Mouse (Mus musculus) erythroblast, embryonic 14.5 days (primary cell): ENCODE results near the gene Hsd17b14. TPM values are rescaled to one million over a fixed set of nuclear protein-coding genes. Genes with fewer than 3 reads are reported as not detected.

ENCODE experiments used
- H3K27me3 ChIP-seq: 2 replicates; pipeline ENCODE4 v1.6.1; 2012; ENCODE audit warnings: inconsistent platforms; ENCODE audit not compliant: control insufficient read depth
- H3K36me3 ChIP-seq: 2 replicates; pipeline ENCODE4 v1.6.1; 2012; ENCODE audit warnings: mild to moderate bottlenecking, inconsistent platforms; ENCODE audit not compliant: control insufficient read depth
- H3K4me1 ChIP-seq: 2 replicates; pipeline ENCODE4 v1.6.1; 2012; ENCODE audit warnings: inconsistent platforms; ENCODE audit not compliant: control insufficient read depth
- H3K4me3 ChIP-seq: replicated peaks from 2 replicates; pipeline ENCODE3; 2012; ENCODE audit warnings: moderate library complexity, mild to moderate bottlenecking, inconsistent platforms
- H3K9me3 ChIP-seq: 2 replicates; pipeline ENCODE4 v1.6.1; 2012; ENCODE audit warnings: low read length, inconsistent platforms, mixed read lengths; ENCODE audit not compliant: control insufficient read depth
- GATA1 ChIP-seq: IDR thresholded peaks from 2 replicates; pipeline ENCODE4 v1.6.1; 2012; ENCODE audit warnings: low read length, inconsistent platforms, mixed read lengths
- TAL1 ChIP-seq: IDR thresholded peaks from 3 replicates; pipeline ENCODE4 v1.6.1; 2012; ENCODE audit warnings: low read length, inconsistent platforms, mixed read lengths
- polyA plus RNA-seq: library from polyadenylated mRNA; stranded (reverse); fragments of >175 nt; gene quantifications from 2 replicates; pipeline ENCODE4 v1.2.3, GENCODE M21; 2012

Hsd17b14 gene
- polyA plus RNA-seq, 1 experiment: 0.50 TPM

GRCm38 (mm10) chr7:45519345-45520120, 35.2 kb upstream of the Hsd17b14 start:
- Histone ChIP-seq H3K27me3 (no peaks in the 10 kb centered on the region), H3K4me1 (peaks cover 74% of the 10 kb centered on the region), H3K9me3 (peaks cover 4% of the 10 kb centered on the region), H3K36me3 (peaks cover 58% of the 10 kb centered on the region), H3K4me3 (peak overlapping the region; percentile 44)
- TF ChIP-seq TAL1 (no peak), GATA1 (no peak)

- Histone ChIP-seq H3K9me3 (peaks cover 4% of the 10 kb centered on the region), H3K4me1 (peaks cover 63% of the 10 kb centered on the region), H3K36me3 (peaks cover 69% of the 10 kb centered on the region), H3K27me3 (no peaks in the 10 kb centered on the region), H3K4me3 (peak overlapping the region; percentile 87)
- TF ChIP-seq GATA1: no peak
- no peak for TF ChIP-seq TAL1
Measured at GRCm38 (mm10) chr7:45520605-45521004, 34.1 kb upstream of the Hsd17b14 start.

DNA sequence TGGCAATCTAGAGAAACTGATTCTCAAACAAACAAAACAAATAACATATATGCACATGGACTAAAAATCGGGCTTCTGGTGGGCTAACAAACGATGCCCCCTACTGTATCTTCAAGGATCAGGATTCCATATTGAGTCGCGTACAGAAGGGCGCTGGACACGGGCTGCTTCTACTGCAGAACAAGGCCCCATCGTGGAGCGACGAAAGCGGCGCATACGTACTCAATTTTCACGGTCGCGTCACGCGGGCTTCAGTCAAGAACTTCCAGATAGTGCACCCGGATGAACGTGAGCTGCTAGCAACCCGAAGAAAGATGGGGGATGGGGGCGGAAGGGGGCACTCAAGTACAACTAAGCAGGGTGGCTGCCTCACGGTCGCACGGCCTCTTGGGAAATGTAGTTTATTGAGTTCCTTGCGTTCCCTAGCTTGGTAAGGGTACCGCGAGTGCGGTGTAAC, 32.9 kb upstream of the Hsd17b14 start:
- H3K9me3 ChIP-seq: peaks cover 4% of the 10 kb centered on the region
- no peaks in the 10 kb centered on the region for H3K27me3 ChIP-seq
- peak overlapping the region; percentile 87 for H3K4me3 ChIP-seq
- no peak for TF ChIP-seq GATA1
- no peak for TF ChIP-seq TAL1
- peaks cover 72% of the 10 kb centered on the region for H3K36me3 ChIP-seq
- H3K4me1 ChIP-seq: peaks cover 53% of the 10 kb centered on the region

- Histone ChIP-seq H3K4me1 (peaks cover 56% of the 10 kb centered on the region), H3K9me3 (peaks cover 4% of the 10 kb centered on the region), H3K36me3 (peaks cover 72% of the 10 kb centered on the region), H3K27me3 (no peaks in the 10 kb centered on the region), H3K4me3 (peak overlapping the region; percentile 87)
- TF ChIP-seq GATA1 (no peak), TAL1 (no peak)
Measured at GRCm38 (mm10) chr7:45522194-45522752, 32.4 kb upstream of the Hsd17b14 start.

DNA sequence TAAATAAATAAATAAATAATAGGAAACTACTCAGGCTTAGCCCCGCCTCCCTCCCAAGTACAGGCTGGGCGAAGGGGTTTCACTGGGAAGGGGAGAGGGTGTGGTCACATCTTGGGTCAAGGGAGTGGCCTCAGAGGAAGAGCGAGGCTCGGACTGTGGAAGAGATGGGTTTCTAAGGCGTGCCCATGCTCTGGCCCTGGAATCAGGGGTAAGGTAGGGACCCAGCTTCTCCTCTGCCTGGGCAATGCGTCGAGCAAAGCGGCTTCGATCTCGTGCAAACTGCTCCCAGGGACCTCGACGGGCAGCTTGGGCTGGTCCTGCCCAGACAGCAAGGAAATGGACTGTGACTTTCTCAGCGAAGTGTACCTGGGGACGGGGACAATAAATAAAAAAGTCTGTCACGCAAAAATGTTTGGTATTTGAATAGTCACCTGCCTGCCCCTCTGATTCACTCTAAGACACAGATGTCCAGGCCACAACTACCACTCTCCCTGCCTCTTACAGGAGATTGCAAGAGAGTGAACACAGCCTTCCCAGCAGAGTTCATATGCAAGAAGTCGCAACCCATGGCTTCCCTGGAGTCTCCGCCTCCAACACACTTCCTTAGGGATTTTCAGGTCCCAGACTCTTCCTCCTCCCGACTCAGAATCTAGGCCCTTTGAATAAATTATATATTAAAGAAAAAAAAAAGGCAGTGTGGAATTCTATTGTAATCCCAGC, 31.6 kb upstream of the Hsd17b14 start:
- Histone ChIP-seq H3K27me3 (0 out of 2 replicates have a peak, but pooled peaks cover 2% of the 10 kb centered on the region), H3K9me3 (peaks cover 4% of the 10 kb centered on the region), H3K36me3 (peaks cover 72% of the 10 kb centered on the region), H3K4me1 (peaks cover 53% of the 10 kb centered on the region), H3K4me3 (peak overlapping the region; percentile 87)
- TF ChIP-seq GATA1: no peak
- no peak for TF ChIP-seq TAL1

DNA sequence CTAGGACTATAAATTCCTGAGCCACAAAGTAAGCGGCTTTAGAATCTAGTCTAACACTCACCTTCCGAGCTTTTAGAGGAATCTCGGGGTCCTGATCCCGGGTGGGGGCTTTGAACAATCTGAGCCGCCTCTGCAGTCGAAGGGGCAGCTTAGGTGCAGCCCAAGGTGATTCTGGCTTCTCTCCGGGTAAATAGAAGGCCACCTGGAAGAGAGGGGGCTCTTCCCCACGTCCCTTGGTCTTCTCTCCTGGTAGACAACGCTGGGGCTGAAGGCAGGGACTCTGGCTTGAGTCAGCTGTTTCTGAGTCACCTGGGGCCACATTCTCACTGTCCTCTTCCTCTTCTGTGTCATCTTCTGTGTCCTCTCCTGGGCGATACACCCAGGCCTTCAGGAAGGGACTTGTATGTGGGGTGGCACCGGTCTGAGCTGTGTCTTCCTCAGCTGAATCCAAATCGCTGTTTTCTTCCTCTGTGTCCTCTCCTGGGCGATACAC, 31.0 kb upstream of the Hsd17b14 start:
- TF ChIP-seq TAL1: no peak
- no peak for TF ChIP-seq GATA1
- H3K27me3 ChIP-seq: peaks cover 3% of the 10 kb centered on the region
- H3K4me1 ChIP-seq: peaks cover 48% of the 10 kb centered on the region
- H3K9me3 ChIP-seq: peaks cover 4% of the 10 kb centered on the region
- H3K36me3 ChIP-seq: peaks cover 69% of the 10 kb centered on the region
- peak overlapping the region; percentile 87 for H3K4me3 ChIP-seq

- Histone ChIP-seq H3K4me1 (peaks cover 42% of the 10 kb centered on the region), H3K27me3 (peaks cover 16% of the 10 kb centered on the region), H3K4me3 (peak overlapping the region; percentile 87), H3K36me3 (peaks cover 57% of the 10 kb centered on the region), H3K9me3 (peaks cover 4% of the 10 kb centered on the region)
- peak; percentile 95 for TF ChIP-seq GATA1
- peak; percentile 100 for TF ChIP-seq TAL1
Measured at GRCm38 (mm10) chr7:45524841-45525621, 29.7 kb upstream of the Hsd17b14 start.

DNA sequence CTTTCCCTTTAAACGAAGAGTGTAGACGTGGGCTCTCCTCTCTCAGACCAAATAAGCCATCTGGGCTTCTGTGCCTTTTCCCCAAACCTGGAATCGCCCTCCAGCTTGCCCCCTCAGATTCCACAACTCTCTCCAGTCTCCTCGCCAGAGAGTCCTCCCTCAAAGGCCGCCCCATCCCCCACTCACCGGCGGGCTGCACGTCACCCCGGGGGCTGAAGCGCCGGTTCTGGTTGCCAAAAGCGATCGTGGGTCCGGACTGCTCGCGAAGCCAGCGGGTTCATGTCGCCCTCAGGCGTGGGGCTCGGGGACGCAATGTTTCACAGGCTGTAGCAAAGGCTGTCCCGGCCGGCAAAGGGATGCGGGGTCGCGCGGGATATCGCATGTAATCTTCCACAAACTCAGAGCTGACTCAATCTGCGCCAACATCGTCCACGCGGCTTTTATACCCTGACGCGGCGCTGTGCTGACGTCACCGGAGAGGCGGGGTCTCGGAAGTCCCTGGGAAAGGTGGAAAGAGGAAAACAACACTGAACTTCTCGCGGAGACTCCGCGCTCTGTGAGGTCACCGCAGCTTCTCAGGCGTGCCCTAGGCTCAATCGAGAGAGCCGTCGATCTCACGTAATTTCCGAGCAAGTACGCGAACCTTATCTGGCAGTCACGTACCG, 28.8 kb upstream of the Hsd17b14 start, which contains the start of the genes Ppp1r15a and Plekha4:
Ppp1r15a (minus strand) TSS at position 460 of the 665 bp plus-strand sequence.
Plekha4 (plus strand) TSS at position 522 of the 665 bp plus-strand sequence.
- peaks cover 38% of the 10 kb centered on the region for H3K4me1 ChIP-seq
- H3K9me3 ChIP-seq: peaks cover 4% of the 10 kb centered on the region

More for the DNA sequence above, 28.8 kb upstream of the Hsd17b14 start, which contains the start of the genes Ppp1r15a and Plekha4:
- TF ChIP-seq TAL1: no peak
- 0 out of 2 replicates have a peak, but pooled peaks have one; percentile 16 for TF ChIP-seq GATA1
- Histone ChIP-seq H3K4me3 (peak within 1 kb of the TSS; percentile 87), H3K27me3 (peaks cover 23% of the 10 kb centered on the region), H3K36me3 (peaks cover 50% of the 10 kb centered on the region)
